Mouse (Mus musculus) left cerebral cortex, adult 11 months (tissue): ENCODE results near the gene Map2k3.

Experiments
- DNase-seq: peaks from one replicate; pipeline ENCODE4 v3.0.0; 2022; ENCODE audit warnings: low spot score

The Map2k3 gene

DNA sequence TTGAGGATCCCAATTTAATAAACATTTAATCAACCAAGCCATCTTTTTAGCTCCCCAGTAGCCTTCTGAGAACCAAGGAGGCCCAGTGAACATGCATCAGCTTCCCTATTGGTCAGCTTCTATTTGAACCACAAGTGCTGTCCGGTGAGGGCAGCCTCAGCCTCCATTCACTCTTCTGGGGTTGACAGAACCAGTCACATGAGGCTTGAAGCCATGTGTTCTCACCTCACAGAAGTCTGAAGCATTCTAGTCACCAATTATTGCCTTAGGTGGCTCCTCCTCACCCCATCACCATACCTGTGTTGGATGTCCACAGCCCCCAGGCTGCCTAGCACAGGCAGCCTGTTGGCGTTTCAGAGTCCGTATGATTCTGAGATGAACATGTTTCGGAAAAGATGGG lies 27.1 kb downstream of the Map2k3 start:
- no peak for DNase-seq

DNA sequence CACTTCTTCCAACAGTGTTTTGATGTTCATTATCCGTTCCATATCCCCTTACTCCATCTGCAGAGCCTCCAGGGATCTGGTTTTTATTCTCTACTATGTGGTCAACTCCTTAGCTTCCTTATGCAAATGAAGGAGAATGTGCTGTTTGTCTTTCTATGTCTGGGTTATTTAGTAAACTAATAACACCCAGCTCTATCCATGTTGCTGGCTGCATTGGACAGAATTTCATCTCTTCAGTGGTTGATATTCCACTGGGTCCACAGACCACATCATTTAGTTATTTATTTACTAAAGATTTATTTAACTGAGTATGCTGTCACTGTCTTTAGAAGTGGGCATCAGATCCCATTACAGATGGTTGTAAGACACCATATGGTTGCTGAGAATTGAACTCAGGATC lies 29.3 kb downstream of the Map2k3 start:
- no peak for DNase-seq

DNA sequence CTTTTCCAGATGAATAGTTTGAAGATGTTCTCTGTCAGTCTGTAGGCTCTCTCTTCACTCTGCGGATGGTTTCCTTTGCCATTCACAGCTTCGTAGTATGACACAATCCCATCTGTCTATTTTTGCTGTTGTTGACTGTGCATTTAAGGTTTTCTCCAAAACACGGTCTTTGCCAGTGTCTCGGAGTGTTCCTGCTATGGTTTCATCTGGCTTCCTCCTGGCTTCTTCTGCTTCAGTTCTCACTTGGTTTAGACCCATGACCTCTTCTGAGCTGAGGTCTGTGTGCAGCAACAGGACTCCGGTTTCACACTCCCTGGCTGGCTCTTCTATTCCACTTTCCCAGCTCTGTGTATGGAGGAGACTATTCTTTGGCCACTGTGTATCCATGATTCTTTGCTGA lies 30.9 kb downstream of the Map2k3 start:
- no peak for DNase-seq

DNA sequence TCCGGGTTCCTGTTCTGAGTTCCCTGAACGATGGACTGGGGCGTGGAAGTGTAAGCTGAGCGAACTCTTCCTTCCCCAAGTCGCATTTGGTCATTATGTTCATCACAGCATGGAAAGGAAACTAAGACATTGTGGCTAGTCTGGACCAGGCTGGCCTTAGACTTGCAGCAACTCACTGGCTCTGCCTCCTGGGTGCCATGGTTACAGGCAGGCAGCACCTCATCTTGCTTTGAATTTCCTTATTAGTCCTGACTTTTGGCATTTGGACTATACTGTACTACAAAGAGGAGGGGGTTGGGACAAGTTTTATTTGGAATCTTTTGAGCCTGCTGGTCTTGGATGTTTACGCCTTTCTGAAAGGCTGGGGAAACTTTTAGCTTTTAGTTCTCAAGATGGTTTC lies 35.1 kb downstream of the Map2k3 start:
- no peak for DNase-seq

DNA sequence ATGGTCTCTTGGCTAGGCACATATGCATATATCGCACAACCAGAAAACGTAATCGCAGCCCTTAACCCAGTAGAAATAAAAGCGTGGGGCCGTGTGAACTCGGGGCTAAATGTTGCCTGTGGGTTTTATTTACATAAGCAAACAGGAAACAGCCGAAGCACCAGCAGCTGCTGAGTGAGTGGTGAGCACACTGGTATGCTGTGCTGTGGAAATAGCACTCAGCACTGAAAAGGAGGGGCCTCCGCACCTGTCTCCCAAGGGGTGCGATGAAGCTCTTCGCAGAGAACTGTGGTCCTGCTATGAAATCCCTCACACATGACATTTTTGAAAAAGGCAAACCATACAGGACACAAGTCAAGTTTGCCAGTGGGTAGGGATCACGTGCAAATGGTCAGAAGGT lies 43.3 kb downstream of the Map2k3 start:
- no peak for DNase-seq

DNA sequence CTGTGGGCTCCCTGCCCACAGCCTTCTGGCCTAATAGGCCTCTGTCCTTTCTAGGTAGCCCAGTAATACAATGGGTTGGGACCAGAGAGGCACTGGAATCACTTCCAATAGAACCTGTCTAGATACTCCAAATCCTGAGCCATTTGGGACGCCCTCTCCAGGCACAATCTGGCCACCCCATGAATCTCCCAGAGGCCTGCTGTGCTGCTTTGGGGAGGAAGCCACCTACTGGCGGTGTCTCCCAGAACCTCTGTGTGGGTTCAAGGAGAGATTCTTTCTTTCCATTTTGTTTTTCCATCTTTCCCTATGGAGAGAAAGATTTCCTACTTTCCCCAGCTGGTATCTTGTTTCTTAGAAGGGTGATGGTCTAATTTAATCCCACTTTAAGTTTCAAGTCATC lies 44.4 kb downstream of the Map2k3 start:
- DNase-seq: no peak

DNA sequence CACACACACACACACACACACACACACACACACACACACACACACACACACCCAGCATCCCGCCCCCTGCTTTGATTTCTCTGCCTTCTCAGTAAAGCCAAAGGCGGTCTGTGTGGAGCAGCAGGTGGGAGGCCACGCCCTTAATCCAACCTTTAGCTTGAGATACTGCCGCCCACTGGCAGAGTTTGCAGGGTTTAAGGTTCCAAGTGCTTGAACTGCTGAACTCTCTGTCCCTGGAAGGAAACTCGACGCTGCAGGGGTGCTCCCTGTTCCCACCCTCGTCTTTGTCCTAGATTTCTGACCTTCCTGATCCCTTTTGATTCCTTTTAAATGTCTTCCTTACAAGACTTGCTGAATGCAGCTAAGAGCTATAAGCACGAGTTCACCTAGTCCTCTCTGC lies 44.9 kb downstream of the Map2k3 start:
- DNase-seq: no peak

DNA sequence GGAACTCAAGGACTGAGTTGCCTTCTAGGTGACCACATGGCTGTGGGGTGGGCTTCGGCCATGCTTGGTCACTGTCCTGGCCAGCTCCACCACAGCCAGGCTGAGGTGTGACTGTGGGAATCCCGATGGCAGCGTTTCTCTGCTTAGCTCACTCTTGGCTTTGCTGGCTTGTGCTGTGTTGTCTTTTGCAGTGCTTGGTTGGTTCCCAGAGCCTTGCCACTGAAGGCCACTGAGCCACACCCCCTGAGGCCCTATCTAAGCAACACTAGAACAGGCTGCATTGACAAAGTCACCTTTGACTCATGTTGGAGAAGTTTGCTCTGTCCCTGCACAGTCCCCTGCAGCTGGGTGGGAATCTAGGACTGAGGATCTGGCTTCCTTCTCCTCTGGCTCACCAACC lies 45.3 kb downstream of the Map2k3 start:
- no peak for DNase-seq

DNA sequence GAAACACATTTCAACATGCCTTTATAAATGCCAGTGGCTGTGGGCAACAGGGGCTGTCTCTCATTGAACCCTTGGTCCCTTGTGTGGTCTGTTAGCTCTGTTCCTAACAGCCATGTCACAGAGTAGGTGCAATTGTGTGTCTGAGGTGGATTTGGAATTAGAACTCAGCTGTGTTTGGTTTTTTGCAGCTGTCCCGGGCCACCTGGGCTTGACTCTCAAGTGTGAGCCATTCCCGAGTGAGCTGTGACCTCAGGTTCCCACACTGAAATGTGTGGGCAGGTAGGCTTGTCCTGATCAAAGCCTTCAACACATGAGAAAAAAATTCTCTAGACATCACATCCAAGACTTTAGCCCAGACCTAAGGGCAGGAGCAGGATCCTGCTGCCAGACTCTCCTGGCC lies 46.8 kb downstream of the Map2k3 start:
- no peak for DNase-seq

DNA sequence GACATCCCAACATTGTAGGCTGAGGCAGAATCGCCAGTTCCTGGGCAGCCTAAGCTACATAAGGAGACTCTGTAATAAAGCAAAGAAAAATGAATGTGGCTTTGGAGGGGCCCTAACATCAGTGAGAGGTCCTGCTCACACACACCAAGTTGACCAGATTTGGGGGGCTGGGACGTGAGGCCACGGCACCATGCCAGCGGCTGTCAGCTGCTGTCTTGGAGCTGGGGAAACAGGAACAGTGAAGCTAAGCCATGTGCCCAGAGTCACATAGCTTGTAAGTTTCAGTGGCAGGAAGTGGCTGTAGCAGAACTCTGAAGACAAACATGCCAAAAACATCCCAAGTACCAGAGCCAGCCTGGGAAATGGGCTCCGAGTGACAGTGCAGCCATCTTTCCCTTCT lies 48.0 kb downstream of the Map2k3 start:
- no peak for DNase-seq

DNA sequence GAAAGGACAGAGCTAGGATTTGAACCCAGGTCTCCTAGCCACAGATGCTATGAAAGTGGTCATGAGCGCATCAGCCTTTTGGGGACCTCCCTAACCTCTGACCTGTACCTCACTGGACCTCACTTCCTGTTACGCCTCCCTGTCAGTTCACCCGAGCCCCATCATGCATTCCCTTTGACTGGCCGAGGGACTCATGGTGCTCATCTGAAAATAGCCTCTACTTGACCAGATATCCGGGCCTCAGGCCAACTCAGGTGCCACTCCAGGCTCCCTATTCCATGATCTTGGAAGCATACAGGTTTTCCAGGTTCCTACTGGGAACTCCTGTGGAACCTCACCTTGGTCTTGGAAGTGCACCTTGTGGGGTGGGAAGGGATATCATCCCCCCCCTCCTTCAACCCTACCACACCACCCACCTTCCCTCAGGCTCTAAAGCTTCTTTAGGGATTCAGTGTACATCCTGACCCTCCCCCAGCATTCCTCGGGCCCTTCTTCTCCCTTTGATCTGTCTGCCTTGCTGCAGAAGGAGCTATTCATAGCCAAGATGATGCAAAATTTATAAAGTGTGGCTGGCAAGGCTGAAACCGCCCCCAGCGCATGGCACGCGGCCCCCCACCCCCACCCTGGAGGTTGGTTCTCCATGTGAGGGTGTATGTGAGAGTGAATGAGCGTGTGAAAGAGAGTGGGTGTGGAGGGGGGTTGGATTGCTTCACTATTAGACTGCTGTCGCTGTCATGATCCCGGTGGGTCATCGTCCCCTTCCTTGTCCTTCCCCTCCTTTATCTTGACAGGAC lies 50.1 kb downstream of the Map2k3 start:
- no peak for DNase-seq

DNA sequence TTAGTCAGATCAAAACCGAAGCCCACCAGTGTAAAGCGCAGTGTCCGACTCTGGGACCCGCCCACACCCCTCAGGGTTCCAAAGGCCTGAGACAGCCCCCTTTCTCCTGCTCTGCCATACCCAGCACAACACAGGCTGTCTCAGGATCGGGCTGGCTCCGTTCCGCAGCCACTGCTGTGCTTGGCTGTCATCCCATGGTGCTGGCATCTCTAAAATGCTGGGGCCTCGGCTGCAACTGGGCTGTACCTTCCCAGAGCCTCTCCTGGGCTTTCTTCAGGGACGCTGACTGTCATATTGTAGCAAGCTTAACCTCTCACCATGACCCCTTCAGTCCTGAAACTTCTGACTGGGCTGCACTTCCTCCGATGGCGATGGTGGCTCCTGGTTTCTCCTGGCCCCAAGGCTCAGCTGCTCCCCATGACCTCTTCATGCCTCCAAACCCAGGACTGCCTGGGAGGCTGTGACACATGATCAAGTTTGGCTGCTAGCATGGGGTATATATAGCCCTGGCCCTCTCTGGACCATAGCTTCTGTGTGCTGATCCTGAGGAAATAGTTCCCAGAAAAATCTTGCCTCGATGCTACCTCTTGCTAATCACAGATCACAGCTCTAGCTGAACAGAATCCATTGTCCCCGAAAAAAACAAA lies 53.2 kb downstream of the Map2k3 start:
- DNase-seq: no peak

DNA sequence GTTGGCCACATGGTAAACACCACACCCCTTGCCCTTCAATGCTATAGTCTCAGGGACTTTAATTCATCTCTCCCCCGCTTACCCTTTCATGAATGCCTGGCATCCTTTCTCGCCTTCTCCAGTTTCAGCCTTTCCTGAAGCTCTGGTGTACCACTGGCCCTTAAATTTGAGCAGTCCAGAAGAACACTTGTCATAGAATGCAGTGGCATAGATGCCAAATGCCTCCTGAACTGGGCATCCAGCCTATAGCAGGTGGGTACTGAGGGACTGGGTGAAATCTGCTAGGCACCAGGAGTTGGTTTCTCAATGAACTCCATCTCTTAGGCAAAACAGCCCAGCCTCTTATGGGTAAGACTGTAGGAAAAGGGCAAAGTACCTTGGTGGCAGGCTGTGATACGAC lies 58.6 kb downstream of the Map2k3 start:
- DNase-seq: no peak
